Mouse (Mus musculus): Measurements from ENCODE around the gene Col6a1.

GRCm38 (mm10) chr10:76733677-76734068 is 7.7 kb upstream of the Col6a1 start:
- TF ChIP-seq CTCF (IDR thresholded peaks at IDR 0.05; ENCODE audit: extremely low read depth, insufficient read depth, low read length): no peak
- TF ChIP-seq POLR2A (IDR thresholded peaks at IDR 0.05; ENCODE audit: extremely low read depth, insufficient read depth, low read length): no peak

Measured in cortical plate, adult 2 months (tissue).